Mouse (Mus musculus): ENCODE data around the gene Hcn2. TPM values are rescaled to one million over a fixed set of nuclear protein-coding genes. Genes with fewer than 3 reads are reported as not detected.

Gene Hcn2
- total RNA-seq, 2 experiments from 2014 or later, result 129 to 142 TPM

- no peak overlapping the region for H3K4me3 ChIP-seq
- DNase-seq (ENCODE audit: extremely low spot score in 1 of 2, low spot score in 2 of 2), result no peak
- intact Hi-C loops (cut with DNase I), result no loop called here
- H3K27ac ChIP-seq, result no peak overlapping the region
- no peak for TF ChIP-seq CTCF (IDR thresholded peaks at IDR 0.05)
These were observed 52.9 kb downstream of the Hcn2 start for GRCm38 (mm10) chr10:79769329-79769728.

DNA sequence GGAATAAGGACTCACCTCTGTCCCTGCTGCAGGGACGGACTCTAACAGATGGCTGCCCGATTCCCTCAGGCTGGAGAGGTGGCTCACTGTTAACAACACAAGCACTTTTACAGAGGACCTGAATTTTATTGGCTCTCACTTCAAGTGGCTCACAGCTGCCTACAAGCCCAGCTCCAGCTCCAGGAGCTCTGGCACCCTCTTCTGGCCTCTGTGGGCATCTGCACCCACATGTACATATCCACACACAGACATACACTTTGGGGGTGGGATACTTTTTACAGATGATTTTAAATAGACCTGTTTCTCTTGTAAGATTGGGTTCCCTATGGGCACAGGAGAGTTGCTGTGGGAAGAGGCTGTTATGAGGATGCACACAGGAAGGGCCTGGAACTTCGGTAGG is 55.9 kb downstream of the Hcn2 start:
- DNase-seq (ENCODE audit: extremely low spot score in 1 of 2, low spot score in 2 of 2), result no peak
- H3K27ac ChIP-seq, result no peak overlapping the region
- peak; percentile 9; the same call in 1 of the 2 replicates for TF ChIP-seq CTCF (IDR thresholded peaks at IDR 0.05)
- intact Hi-C loops (cut with DNase I), result no loop called here
- H3K4me3 ChIP-seq, result no peak overlapping the region

GRCm38 (mm10) chr10:79773208-79773607 is 56.8 kb downstream of the Hcn2 start:
- intact Hi-C loops (cut with DNase I), result no loop called here
- no peak overlapping the region for H3K27ac ChIP-seq
- DNase-seq (ENCODE audit: extremely low spot score in 1 of 2, low spot score in 2 of 2), result no peak
- no peak overlapping the region for H3K4me3 ChIP-seq
- TF ChIP-seq CTCF (IDR thresholded peaks at IDR 0.05), result no peak

DNA sequence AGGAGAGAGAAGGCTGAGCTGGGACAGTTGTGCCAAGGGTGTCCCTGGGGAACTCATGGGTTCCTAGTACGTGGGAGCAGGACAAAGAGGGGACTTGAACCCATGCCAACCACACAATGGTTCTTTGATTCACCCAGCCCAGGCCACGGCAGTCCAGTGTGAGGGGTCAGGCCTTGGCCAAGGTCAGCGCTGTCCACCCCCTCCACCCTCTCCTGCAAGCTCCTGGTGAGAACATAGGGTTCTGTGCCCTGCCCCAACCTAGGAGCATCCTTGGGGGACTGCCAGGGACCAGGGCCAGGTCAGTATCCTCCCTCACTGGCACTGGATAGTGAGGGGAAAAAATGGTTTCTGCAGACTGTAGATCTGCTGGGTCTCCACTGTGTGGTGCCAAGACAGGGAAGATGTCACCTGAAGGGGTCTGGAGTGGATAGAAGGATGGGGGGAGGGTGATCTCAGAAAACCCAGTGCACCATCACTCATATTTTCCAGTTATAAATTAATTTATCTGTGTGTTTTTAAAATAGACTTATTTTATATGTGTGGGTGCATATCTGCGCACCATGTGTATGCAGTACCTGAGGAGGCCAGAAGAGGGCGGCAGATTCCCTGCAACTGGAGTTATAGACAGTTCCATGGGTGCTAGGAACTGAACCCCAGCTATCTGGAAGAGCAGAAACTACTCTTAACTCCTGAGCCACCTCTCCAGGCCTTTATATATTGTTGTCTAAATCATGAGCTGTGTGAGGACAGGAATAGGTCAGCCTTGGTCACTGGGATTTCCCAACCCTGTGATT is 58.2 kb downstream of the Hcn2 start:
- DNase-seq (ENCODE audit: extremely low spot score in 1 of 2, low spot score in 2 of 2), result no peak
- H3K4me3 ChIP-seq, result no peak overlapping the region
- no peak overlapping the region for H3K27ac ChIP-seq
- intact Hi-C loops (cut with DNase I), result no loop called here
- TF ChIP-seq CTCF (IDR thresholded peaks at IDR 0.05), result peak; percentile 39

GRCm38 (mm10) chr10:79777103-79777531 is 60.7 kb downstream of the Hcn2 start, which contains the start of gene Fstl3:
Gene Fstl3 (plus strand): TSS chr10:79777272.
- H3K27ac ChIP-seq, result no peak within 1 kb of the TSS
- no peak for TF ChIP-seq CTCF (IDR thresholded peaks at IDR 0.05)
- intact Hi-C loops (cut with DNase I), result no loop called here
- H3K4me3 ChIP-seq, result peak within 1 kb of the TSS; percentile 14; the same call in 1 of the 2 replicates
- DNase-seq (ENCODE audit: extremely low spot score in 1 of 2, low spot score in 2 of 2), result no peak

GRCm38 (mm10) chr10:79778006-79778405 is 61.6 kb downstream of the Hcn2 start:
- intact Hi-C loops (cut with DNase I), result no loop called here
- no peak overlapping the region for H3K4me3 ChIP-seq
- no peak for DNase-seq (ENCODE audit: extremely low spot score in 1 of 2, low spot score in 2 of 2)
- no peak overlapping the region for H3K27ac ChIP-seq
- no peak for TF ChIP-seq CTCF (IDR thresholded peaks at IDR 0.05)

- H3K27ac ChIP-seq, result no peak overlapping the region
- intact Hi-C loops (cut with DNase I), result no loop called here
- TF ChIP-seq CTCF (IDR thresholded peaks at IDR 0.05), result no peak
These were observed 62.8 kb downstream of the Hcn2 start for GRCm38 (mm10) chr10:79779193-79779592.

DNA sequence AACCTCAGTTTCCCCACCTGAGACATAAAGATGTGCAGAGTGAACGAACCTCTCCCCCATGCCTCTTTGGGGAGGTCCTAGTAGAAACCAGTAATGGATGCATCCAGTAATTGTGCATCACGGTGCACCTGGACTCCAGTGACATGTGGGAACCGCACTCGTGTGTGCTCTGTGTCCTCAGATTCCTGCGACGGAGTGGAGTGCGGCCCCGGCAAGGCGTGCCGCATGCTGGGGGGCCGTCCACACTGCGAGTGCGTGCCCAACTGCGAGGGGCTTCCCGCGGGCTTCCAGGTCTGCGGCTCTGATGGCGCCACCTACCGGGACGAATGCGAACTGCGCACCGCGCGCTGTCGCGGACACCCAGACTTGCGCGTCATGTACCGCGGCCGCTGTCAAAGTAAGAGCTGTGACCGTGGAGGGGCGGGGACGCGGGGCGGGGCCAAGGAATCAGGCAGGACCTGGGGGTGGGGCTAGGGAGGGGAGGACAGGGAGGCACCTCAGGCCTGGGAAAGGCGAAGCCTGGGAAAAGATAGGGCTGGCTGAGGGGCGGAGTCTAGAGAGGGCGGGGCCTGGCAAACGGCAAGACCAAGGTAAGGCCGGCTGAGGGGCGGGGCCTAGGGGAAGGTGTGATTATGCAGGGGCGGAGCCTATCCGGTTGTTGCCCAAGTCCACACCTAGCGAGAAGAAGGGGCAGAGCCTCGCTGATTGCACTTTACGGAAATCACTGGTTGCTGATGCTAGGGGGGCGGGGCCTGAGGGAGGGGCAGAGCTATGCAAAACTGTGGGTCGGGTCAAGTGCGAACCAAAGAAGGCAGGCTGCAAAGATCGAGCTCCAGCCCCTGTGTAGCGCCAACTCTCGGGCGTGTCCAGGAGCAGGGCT is 63.6 kb downstream of the Hcn2 start:
- peak; percentile 83 for TF ChIP-seq CTCF (IDR thresholded peaks at IDR 0.05)
- H3K4me3 ChIP-seq, result peak overlapping the region; percentile 60
- DNase-seq (ENCODE audit: extremely low spot score in 1 of 2, low spot score in 2 of 2), result peak; percentile 95 to 96
- peak overlapping the region; percentile 50; the same call in 1 of the 2 replicates for H3K27ac ChIP-seq
- intact Hi-C loops (cut with DNase I), result loop anchor here (1.0 kb wide), 1 partner anchor 13 kb away; no protein-coding TSS in a partner anchor

More at GRCm38 (mm10) chr10:79779193-79779592, 62.8 kb downstream of the Hcn2 start:
- no peak overlapping the region for H3K4me3 ChIP-seq
- DNase-seq (ENCODE audit: extremely low spot score in 1 of 2, low spot score in 2 of 2), result no peak

- no peak for DNase-seq (ENCODE audit: extremely low spot score in 1 of 2, low spot score in 2 of 2)
- intact Hi-C loops (cut with DNase I), result loop anchor here (1.0 kb wide), 1 partner anchor 13 kb away; no protein-coding TSS in a partner anchor
- no peak for TF ChIP-seq CTCF (IDR thresholded peaks at IDR 0.05)
- Histone ChIP-seq H3K27ac (0 out of 2 replicates have a peak overlapping the region, but pooled peaks have one; percentile 50), H3K4me3 (peak overlapping the region; percentile 60)
These were observed 64.2 kb downstream of the Hcn2 start for GRCm38 (mm10) chr10:79780664-79781015.

- no peak for DNase-seq (ENCODE audit: extremely low spot score in 1 of 2, low spot score in 2 of 2)
- TF ChIP-seq CTCF (IDR thresholded peaks at IDR 0.05), result peak; percentile 27; the same call in 1 of the 2 replicates
- intact Hi-C loops (cut with DNase I), result no loop called here
- no peak overlapping the region for H3K27ac ChIP-seq
- H3K4me3 ChIP-seq, result peak overlapping the region; percentile 60
These were observed 64.7 kb downstream of the Hcn2 start for GRCm38 (mm10) chr10:79781139-79781538.

DNA sequence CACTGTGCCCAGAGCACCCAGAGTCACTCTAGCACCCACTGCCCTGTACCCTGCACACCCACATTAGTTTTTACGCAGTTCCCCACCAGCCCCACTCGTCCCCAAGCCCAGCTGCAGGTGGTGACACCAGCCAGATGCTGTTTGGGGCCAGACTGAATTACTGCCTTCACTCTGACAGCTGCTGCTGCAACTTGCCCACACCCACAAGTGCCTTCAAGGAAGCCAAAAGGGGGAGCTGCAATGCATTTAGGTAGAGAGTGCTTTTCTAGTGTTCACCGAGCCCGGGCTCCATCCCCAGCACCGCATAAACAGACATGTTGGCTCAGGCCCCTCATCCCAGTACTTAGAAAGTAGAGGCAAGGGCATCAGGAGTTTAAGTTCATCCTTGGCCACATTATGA is 65.5 kb downstream of the Hcn2 start:
- Histone ChIP-seq H3K4me3 (no peak overlapping the region), H3K27ac (no peak overlapping the region)
- intact Hi-C loops (cut with DNase I), result no loop called here
- no peak for TF ChIP-seq CTCF (IDR thresholded peaks at IDR 0.05)
- no peak for DNase-seq (ENCODE audit: extremely low spot score in 1 of 2, low spot score in 2 of 2)

- no peak for DNase-seq (ENCODE audit: extremely low spot score in 1 of 2, low spot score in 2 of 2)
- Histone ChIP-seq H3K4me3 (no peak overlapping the region), H3K27ac (no peak overlapping the region)
- intact Hi-C loops (cut with DNase I), result no loop called here
- TF ChIP-seq CTCF (IDR thresholded peaks at IDR 0.05), result peak; percentile 37
These were observed 66.6 kb downstream of the Hcn2 start for GRCm38 (mm10) chr10:79783050-79783449.
